Mouse (Mus musculus) T-helper 2 cell (primary cell): ENCODE results near the gene Ccdc65.

Experiments used
- in situ Hi-C: fragments of 300-600 bp; cut with MboI, MseI; formaldehyde crosslinking; loops from one replicate; pipeline ENCODE4 v1.15.1; 2025; ENCODE audit warnings: high pct_unique_total_duplicates

Gene Ccdc65

GRCm38 (mm10) chr15:98707766-98708372 lies at the start of gene Ccdc65:
Ccdc65 (plus strand) TSS chr15:98708207.
- in situ Hi-C loops, result loop anchor here (5.0 to 10.0 kb wide), 2 partner anchors 66 to 1057 kb away; no protein-coding TSS in a partner anchor

GRCm38 (mm10) chr15:98662198-98662566 lies 45.8 kb upstream of the Ccdc65 start:
- in situ Hi-C loops, result no loop called here

- in situ Hi-C loops, result no loop called here
Observed at GRCm38 (mm10) chr15:98662567-98663545, 45.2 kb upstream of the Ccdc65 start, which contains the start of gene Ddx23. Ddx23 (minus strand) TSS chr15:98662894.

- in situ Hi-C loops, result no loop called here
Observed at GRCm38 (mm10) chr15:98664042-98664907, 43.7 kb upstream of the Ccdc65 start.

GRCm38 (mm10) chr15:98672592-98672991 lies 35.4 kb upstream of the Ccdc65 start:
- in situ Hi-C loops, result no loop called here

- in situ Hi-C loops, result no loop called here
Observed at GRCm38 (mm10) chr15:98673732-98674131, 34.3 kb upstream of the Ccdc65 start.

- in situ Hi-C loops, result no loop called here
Observed at GRCm38 (mm10) chr15:98674284-98674993, 33.6 kb upstream of the Ccdc65 start.

- in situ Hi-C loops, result no loop called here
Observed at GRCm38 (mm10) chr15:98674994-98675545, 32.9 kb upstream of the Ccdc65 start.

GRCm38 (mm10) chr15:98675634-98676250 lies 32.3 kb upstream of the Ccdc65 start:
- in situ Hi-C loops, result no loop called here

- in situ Hi-C loops, result no loop called here
Observed at GRCm38 (mm10) chr15:98676471-98676870, 31.5 kb upstream of the Ccdc65 start.

- in situ Hi-C loops, result no loop called here
Observed at GRCm38 (mm10) chr15:98676940-98677728, 30.9 kb upstream of the Ccdc65 start, which contains the start of gene Rnd1. Rnd1 (minus strand) TSS chr15:98677461.

- in situ Hi-C loops, result no loop called here
Observed at GRCm38 (mm10) chr15:98677977-98678376, 30.0 kb upstream of the Ccdc65 start.

- in situ Hi-C loops, result no loop called here
Observed at GRCm38 (mm10) chr15:98680660-98681059, 27.3 kb upstream of the Ccdc65 start.

GRCm38 (mm10) chr15:98681633-98682032 lies 26.4 kb upstream of the Ccdc65 start:
- in situ Hi-C loops, result no loop called here

- in situ Hi-C loops, result no loop called here
Observed at GRCm38 (mm10) chr15:98683177-98683576, 24.8 kb upstream of the Ccdc65 start.

GRCm38 (mm10) chr15:98683746-98684145 lies 24.3 kb upstream of the Ccdc65 start:
- in situ Hi-C loops, result no loop called here

GRCm38 (mm10) chr15:98685926-98686325 lies 22.1 kb upstream of the Ccdc65 start:
- in situ Hi-C loops, result no loop called here

- in situ Hi-C loops, result no loop called here
Observed at GRCm38 (mm10) chr15:98689682-98690081, 18.3 kb upstream of the Ccdc65 start.

- in situ Hi-C loops, result no loop called here
Observed at GRCm38 (mm10) chr15:98691486-98692147, 16.4 kb upstream of the Ccdc65 start.
